Mouse (Mus musculus): ENCODE results near the gene Txnrd2.

- TF ChIP-seq CTCF (IDR thresholded peaks at IDR 0.05; ENCODE audit: low read depth, low read length) (no peak), POLR2A (IDR thresholded peaks at IDR 0.05; ENCODE audit: borderline replicate concordance, low read depth, low read length) (no peak)
Measured at GRCm38 (mm10) chr16:18386972-18387371, 39.2 kb upstream of the Txnrd2 start.
